Mouse (Mus musculus): ENCODE measurements around the gene Osbpl9.

Osbpl9 gene

GRCm38 (mm10) chr4:109026543-109026942, 175.5 kb downstream of the Osbpl9 start:
- no peak for DNase-seq

DNA sequence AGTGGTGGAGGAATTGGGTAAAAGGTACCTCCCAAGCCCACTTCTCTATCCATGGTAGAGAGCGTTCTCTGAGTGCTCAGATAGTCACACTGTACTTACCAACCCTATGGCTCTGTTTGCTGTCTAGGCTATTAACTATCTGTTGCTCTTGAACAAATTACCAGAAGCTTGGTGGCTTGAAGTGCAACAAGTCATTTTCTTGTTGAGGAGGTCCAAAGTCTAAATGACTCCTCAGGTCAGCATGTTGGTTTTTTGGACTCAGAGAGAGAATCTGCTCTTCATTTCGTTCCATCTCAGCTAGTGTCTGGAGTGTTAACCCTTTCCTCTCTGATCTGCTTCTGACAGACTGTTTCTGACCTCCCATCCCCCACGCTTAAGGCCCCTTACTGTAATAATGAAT, 177.0 kb downstream of the Osbpl9 start:
- DNase-seq = no peak

GRCm38 (mm10) chr4:109021976-109022375, 180.1 kb downstream of the Osbpl9 start:
- DNase-seq = no peak

- DNase-seq = no peak
Observed at GRCm38 (mm10) chr4:109019301-109019700, 182.8 kb downstream of the Osbpl9 start.

- DNase-seq = peak; percentile 45
Observed at GRCm38 (mm10) chr4:109017441-109017840, 184.6 kb downstream of the Osbpl9 start.

DNA sequence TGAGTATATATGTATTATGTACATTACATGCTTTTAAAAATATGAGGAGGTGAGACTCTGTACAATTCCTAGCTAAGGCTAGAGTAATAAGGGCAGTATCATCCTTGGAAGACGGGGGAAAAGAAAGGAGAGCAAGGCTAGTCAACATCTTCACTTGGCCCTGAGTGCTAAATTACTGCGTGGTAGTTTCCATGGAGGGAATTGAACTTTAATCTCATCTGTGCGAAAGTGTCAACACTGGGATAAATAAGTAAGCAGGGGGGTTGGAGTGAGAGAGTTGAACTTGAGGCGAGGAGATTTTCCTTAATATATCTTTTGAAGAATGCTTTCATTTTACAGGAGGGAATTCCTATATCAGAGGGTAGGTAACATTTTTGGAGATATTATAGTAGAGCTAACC, 188.0 kb downstream of the Osbpl9 start:
- DNase-seq = no peak

Measured in kidney, postnatal 10 days (tissue).